Mouse (Mus musculus): ENCODE measurements at regions not wholly inside any gene's neighbourhood (a gene's known extent, or its start where the extent isn't known, plus 50 kb on each side); places are given as distances from the start of the nearest gene placed in this dataset.

DNA sequence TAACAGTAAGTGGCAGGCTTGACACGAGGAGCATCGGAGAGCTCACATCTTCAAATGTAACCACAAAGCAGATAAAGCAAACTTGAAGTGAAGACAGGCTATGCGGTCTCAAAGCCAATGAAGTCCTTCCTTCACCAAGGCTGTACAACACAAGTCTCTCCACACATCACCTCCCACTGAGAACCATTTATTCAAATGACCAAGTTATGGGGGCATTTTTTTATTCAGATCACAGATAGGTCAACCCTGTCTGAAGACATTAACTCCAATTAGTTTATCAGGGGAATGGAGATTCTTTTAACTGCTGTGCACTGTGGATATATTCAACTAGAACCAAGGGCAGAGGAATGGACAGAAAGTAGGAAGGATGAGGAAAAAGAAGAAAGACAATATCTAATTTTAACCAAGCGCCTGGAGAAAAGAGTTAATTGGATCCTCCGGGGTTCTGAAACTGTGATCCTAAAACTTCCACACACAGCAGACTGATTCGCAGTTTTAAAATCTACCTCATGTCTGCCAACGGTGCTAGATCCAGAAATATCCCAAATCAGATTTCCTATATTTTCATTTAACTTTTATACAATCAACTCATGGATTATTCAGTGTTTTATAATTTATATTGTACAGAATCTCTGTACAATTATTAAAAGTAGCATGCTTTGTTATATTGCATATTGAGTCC is 444.8 kb downstream of the Basp1 start:
- DNase-seq = no peak

DNA sequence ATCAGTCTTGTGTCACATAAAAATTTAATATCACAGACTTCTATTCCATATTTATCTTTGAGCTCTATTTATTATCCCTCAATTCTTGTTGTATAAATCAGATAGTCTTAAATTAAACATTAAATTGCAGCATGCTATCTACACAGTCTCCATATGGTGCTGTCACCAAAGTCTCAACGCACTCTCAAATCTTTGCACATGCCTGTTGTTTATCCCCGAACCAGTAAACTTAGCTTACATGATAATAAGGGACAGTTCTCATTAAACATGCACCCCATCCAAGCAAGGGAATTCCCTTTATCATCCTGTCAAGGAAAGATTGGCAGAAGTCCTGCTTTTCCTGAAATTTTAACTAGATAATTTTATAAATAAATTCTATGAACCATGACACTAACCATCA is 483.8 kb downstream of the Basp1 start:
- no peak for DNase-seq

DNA sequence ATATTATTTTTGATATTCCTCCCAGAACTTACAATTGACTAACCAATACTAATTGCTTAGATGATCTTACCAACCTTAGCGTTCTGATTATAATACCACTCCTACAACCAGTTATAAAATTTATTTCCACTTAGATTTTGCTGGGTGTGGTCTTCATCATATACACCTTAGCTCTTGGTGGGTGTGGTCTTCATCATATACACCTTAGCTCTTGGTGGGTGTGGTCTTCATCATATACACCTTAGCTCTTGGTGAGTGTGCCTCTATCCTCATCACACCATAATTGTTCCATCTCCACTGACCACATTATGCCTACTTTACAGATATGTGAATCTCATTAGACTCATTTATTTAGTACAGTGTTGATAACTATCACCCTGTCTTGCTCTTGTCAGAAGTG is 501.7 kb downstream of the Basp1 start:
- no peak for DNase-seq

DNA sequence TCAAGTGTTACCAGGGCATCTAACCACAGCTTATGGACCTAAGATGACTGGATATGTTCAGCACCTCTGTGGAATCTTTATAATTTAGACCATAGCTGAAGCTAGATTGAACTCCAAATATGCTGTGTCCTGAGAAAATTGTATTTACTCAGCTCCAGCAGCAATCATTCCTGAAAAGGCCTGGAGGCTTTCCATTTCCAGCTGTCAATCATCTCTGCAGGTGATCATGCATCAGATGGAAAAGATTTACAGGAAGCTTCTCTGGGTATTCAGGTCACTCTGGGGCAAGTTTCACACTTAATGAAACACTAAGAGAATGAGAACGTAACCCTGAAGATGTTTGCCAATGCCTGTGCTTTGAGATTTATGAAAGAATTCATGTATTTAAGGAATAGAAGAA is 502.1 kb downstream of the Basp1 start:
- DNase-seq = no peak

DNA sequence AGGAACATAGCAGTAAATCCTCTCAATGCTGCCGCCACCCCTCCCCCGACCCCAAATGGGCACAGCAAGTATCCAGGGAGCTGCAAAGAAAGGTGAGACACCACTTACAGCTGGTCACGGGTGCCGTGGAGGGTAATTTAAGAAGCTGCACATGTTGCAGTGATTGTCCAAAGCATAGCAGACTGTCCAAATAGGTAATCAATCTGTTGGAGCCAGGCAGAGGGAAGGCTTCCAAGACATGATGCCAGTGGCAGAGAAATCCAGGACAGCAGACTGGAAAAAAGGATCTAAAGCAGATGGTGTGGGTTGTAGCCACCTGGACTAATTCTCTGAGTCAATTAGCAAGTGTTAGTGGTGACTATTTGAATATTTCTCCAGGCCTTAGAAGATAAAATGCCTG is 506.6 kb downstream of the Basp1 start:
- no peak for DNase-seq

DNA sequence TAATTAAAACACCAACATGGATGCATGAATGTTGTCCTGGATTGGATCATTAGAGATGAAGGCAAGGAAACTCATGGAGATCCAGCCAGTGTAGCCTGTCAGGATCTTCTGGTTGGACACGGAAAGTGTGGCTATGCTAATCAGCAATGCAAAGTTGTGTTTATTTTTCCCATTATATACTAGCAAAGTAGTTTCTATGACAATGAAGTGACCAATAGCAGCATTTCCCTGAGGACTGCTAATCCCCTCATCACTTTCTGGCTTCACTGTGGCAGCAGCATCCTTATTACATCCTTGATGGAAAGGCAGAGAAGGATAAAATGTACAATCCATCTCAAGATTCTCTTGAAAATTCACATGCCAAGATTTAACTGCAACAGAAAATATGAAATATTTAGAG is 534.7 kb downstream of the Basp1 start:
- DNase-seq = no peak

DNA sequence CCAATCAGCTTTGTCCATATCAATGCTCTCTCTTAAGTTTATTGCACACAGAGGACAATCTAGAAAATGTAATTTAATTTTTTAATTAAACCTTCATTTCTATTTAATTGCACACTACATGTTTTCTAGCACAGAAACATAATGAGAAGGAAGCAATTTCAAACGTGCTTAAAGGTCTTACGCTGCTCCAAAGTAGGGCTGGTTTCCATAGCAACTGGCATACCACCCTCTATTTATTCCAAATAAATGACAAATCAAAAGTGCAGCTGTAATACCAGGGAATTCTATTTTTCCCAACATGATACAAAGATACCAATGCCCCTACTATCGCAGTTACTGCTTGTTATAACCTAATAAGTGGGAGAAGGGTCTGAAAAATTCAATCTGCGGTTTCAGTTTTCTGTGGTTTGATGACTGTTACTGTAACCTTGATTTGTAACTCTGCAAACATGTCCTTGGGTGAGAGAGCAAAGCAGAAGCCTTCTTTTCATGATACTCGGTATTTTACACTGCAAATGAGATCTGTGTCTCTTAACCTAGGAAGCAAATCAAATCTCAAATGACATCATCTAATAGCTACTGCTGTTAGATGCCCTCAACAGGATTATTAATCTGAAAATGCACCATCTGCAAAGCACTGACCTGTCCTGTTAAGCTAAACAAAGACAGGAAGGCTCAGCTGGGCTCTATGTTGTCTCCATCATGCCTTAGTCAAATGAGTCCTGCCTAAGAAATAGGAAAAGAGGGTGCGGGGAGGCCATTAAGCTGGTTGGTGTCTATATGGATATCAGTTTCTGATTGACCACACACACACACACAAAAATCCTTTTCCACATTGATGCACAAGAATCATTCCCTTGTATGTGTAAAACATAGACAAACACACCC is 535.6 kb downstream of the Basp1 start:
- no peak for DNase-seq

DNA sequence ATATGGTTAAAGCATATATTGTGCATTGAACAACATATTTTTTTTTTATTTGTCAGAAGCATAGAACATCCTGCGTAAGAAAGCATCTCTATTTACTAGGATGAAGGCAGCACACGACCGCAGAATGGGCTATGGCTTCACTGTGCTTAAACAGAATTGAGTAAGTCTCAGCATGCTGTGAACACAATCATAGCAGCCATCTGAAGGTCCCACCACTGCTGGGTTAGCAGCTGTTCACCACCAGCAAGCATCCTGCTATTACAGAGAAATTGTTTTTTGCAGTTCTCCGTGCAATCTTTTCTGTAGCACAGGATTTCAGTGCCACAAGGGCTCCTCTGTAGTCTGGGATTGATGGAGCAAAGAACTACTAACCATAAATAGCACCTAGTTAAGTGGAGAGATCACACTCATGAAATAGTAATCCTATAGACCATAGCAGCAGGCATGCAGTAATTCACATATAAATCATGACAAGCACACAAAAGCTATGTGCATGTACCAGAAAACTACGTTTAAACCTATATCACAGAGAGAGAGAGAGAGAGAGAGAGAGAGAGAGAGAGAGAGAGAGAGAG is 537.3 kb downstream of the Basp1 start:
- no peak for DNase-seq

DNA sequence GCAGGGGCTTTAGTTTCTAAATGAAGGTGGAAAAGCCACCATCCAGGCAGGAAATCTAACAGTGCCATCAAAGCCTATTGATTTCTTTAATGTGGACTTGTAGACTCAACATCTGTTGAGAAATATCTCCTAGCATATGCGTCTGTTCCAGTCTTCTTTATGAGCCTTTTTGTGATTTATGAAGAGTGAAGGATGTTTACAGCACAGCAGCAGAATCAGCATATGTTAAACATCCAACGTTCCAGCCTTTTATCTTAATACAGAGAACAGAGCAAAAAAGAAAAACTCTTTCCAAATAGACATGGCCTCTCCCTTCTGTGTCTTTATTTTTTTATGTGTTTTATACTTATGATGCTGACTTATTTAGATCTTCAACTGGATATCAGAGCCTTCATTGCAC is 573.3 kb downstream of the Basp1 start:
- DNase-seq = no peak

DNA sequence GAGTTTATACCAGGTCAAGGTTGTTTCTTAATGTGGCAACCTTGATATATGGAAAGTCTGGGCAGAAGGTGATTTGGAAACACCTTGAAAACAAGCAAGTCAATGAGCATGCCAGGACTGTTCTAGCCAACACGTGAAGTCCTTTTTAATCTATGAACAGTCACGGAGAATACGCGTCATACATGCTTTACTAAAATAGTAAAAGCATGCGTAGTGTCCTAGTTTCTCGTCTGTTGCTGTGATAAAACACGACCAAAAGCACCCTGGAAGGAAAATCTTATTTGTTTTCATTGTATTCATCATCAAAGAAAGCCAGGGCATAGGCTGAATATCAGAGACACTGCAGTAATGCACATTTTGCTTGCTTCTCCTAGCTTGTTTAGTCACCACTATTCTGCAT is 575.2 kb downstream of the Basp1 start:
- DNase-seq = no peak

DNA sequence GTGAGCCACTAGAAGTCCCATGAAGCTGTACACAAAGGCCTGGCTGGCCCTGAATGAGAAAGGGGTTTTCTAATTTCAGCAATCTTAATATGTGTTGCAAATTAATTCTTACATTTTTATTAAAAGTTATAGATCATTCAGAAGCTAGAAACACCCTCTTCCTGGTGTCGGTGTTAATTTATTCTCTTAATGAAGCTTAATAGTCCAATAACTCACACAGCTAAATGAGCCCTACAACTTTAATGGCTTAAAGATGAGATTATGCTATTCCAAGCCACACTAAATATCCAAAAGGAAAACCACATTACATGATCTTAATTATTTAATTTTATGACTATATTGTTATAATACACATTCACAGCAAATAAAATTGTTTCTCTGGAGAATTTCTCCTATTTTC is 585.7 kb downstream of the Basp1 start:
- DNase-seq = no peak

DNA sequence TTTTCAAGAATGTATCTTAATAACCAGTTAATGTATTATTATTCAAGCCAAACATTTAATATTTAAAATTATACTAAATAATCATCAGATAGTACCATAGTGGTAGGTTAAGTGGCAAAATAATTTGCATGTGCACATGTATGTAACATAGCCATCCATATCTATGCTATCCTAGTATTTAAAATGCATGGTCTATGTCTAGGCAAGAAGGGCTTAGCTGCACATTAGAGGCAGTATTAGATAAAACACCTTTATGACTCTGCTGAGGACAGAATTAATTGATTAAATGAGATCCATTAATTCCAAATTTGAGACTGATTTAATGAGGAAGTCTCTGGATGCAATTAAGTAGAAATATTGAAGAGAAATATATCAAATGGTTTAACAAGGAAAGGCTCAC is 586.3 kb downstream of the Basp1 start:
- no peak for DNase-seq

DNA sequence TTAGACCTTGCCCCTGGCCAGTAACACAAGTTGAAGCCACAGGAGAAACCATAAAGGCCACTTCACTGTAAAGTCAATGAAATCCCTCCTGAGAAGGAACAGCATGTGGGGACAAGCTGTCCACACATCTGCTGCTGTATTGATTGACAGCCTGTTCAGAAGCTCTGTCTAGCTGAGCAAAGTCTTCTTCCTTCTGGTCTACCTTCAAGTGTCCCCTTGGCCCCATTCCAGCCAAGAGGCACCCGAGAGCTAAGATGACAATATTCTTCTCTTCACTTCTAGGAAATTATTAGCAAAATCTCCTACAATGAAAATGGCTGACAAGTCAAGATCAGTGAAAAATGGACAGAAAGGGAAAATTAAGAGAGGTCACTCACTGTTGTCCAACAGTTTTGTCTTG is 616.7 kb downstream of the Basp1 start:
- DNase-seq = no peak

DNA sequence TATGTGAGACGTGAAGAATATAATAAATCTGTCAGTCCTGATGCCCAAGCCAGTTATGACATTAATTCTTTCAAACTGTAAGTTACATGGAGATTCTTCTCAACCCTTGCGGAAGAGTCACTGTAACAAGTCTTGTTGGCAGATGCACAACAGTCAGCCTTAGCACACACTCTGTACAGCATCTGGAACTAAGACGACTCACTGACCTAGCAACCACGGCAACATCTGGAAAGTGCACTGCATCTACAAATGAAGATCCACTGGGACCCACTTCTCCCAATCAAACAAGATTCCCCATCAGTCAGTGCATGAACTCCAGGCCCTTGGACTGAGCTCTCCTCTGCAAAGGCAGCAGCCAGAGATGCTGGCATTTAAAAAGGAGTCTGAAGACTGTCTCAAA is 620.2 kb downstream of the Basp1 start:
- DNase-seq = no peak

DNA sequence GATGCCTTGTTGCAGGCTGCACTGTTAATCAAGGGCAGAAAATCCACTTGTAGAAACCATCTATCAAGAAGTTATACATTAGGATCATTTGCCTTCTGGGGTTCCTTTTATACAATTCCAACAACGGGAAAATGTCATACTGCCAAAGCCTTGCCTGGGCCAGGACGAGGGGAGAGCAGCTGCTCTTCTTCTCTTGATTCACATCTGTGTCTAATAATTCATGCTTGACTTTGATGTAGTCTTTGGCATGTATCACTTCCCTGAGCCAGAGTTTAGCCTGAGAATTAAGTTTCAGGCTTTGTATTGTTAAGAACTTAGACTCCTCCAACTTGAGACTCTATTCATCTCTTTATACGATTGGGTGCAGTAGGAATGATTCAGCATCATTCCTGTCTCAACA is 627.2 kb downstream of the Basp1 start:
- DNase-seq = no peak

DNA sequence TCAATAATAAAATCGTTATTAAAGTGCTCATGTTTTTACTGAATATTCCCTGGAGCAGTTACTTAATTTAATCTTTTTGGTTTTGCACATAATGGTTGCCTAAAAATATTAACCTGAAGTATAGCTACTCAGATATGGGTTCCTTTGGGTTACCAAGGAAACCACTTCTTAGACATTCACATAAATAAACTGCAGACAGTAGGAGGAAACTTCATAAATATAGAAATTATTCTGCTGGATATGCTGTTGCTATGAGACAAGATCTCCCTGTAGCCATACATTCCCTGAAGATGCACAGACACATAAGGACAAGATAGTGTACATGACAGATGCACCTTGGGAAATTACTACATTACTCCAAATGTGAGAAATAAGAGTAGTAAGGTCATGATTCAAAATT is 635.3 kb downstream of the Basp1 start:
- no peak for DNase-seq

DNA sequence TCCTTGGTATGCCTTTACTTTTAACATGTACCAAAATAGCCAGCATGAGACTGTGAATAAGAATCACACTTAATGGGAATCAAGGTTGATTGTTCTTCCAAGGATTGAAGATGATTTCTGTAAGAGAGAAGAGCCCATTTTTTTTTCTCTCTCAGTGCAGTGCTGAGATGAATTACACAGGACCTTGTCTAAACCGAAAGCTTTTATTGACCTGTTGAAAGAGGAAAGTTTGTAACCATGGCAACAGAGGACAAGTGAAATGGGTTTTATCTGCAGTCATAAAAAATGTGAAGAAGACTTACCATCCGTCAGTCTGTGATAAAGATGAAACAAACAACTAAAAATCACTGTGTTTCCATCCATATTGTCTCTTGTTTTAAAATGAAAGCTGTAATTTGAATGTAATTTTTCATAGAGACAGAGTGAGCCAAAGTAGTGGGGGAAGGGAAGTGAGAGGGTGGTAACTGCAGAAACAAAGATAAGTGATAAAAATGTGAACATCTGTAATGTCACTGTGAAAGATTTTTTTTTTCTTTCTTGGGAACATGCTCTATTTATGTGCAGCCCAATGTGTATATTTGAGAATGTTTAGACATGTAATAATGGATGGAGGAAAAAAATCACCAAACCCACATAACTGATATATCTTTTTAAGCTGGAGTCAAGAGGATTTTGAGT is 661.9 kb downstream of the Basp1 start:
- no peak for DNase-seq

DNA sequence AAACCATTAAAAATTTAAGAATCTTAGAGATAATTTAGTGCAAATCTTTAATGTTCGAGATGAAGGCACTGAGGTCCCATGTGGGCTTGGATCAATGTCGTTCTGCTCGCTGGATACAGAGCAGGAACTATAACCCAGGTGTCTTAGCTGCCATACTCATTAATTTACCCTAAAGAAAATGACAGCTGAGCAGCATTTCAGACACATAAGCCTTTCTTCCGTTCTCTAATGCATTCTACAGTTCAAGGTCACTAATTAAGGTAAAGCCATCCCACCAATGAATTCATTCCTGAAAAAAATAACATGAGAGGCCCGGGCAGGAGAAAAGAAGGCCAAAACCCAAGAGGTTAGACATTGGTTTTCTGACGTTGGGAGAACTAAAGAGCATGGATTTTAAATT is 670.3 kb downstream of the Basp1 start:
- no peak for DNase-seq

DNA sequence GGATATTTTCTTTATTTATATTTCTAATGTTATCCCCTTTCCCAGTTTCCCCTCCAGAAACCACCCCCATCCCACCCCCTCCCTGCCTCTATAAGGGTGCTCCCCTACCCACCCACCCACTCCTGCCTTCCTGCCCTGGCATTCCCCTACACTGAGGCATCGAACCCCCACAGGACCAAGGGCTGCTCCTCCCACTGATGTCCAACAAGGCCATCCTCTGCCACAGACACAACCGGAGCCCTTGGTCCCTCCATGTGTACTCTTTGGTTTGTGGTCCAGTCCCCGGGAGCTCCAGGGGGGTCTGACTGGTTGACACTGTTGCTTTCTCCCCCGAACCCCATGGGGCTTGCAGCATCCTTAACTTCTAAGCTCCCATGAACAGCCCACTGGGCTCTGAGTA is 688.4 kb downstream of the Basp1 start:
- no peak for DNase-seq

DNA sequence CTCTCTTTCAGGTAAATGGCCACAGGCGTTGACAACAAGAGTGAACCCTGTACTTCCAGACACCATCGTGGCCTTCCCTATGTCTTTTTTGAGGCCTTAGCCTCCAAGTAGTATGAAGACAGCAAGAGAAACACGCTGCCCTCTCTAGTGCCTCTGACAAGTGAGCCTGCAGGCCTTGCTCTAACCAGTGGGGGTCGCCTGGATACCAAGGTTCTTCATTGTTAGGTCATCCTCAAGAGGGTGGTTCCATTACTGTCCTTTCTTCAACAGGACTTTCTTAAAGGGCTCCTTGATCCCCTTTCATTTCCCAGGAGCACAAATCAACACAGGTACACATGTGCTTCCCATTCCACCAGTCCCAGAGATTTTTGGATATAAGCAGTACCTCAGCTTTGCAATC is 688.9 kb downstream of the Basp1 start:
- DNase-seq = peak; percentile 19

DNA sequence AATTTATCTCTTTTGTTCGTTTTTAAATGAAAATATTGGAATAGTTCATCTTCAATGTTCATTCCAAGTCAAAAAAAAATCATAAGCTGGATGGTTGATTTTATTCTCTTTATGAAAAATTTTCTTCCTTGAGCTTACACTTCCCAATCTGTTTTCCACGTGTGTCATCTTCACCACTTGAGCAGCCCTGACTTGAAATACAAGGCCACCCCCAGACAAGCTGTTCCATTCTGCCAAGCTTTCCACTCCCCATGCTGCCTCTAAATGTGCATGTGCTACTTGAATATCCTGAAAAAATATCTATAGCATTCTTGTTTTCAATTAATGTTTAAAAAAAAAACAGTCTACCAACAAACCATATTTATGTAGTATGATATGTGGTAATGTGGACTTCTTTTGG is 693.2 kb downstream of the Basp1 start:
- no peak for DNase-seq

DNA sequence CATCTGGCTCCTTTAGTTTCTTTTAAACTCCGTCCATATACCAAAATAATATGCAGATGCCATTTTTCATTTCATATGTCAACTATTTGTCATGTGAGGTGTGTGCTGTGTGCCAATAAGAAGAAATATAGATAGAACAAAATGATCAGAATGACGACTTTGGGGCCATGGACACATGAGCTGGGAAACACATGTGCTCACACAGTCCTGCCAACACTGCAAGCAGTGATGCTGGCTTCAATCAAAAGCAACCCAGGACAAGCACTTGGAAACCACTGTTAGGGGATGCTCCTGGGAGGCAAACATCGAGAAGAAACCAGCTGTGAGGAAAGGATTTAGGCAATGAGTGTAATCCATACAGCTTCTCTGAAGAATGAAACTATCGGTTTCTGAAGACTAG is 731.4 kb downstream of the Basp1 start:
- no peak for DNase-seq

DNA sequence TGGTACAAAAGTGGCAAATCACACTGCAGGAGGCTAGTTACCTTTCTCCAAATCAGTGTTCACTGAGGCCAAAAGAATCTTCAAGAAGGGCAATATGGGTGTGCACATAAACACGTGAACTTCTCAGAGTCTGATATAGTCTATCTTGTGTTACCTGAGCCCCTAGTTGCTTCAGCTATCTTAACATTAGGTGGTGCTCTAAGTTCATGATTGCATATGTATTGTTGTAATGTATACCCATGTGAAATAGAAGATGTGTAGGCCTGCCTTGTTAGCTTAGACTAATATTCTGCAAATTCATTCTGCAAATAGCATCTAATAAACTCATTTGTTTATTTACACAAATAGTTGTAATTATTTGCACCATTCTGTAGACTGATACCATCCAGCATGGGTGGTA is 764.6 kb downstream of the Basp1 start:
- no peak for DNase-seq
